Mouse (Mus musculus) bone marrow macrophage, adult 2 months (primary cell): Measurements from ENCODE around the gene Tll1. TPM values are rescaled to one million over a fixed set of nuclear protein-coding genes. Genes with fewer than 3 reads are reported as not detected.

Experiments used
- H3K27ac ChIP-seq: 2 replicates; pipeline ENCODE4 v1.5.1; 2012; ENCODE audit warnings: low read depth, low read length; ENCODE audit not compliant: insufficient read depth
- H3K4me1 ChIP-seq: 2 replicates; pipeline ENCODE4 v1.6.1; 2012; ENCODE audit warnings: low read length; ENCODE audit not compliant: control insufficient read depth, insufficient read depth
- H3K4me3 ChIP-seq: 2 replicates; pipeline ENCODE4 v1.5.1; 2012; ENCODE audit warnings: mild to moderate bottlenecking, low read length, moderate library complexity; ENCODE audit not compliant: insufficient read depth
- CTCF ChIP-seq: IDR thresholded peaks from 2 replicates; pipeline ENCODE4 v1.5.1; 2012; ENCODE audit warnings: low read depth, mild to moderate bottlenecking, low read length, moderate library complexity
- POLR2A ChIP-seq: IDR thresholded peaks from 2 replicates; pipeline ENCODE4 v1.6.1; 2012; ENCODE audit warnings: mild to moderate bottlenecking, low read depth, low read length, borderline replicate concordance
- polyA plus RNA-seq: library from polyadenylated mRNA; stranded (reverse); fragments of >200 nt; gene quantifications from 2 replicates; pipeline ENCODE4 v1.2.4, GENCODE M21; 2012; ENCODE audit not compliant: missing spikeins, insufficient read depth, insufficient read length

Gene Tll1
- polyA plus RNA-seq, 1 experiment, result not detected

DNA sequence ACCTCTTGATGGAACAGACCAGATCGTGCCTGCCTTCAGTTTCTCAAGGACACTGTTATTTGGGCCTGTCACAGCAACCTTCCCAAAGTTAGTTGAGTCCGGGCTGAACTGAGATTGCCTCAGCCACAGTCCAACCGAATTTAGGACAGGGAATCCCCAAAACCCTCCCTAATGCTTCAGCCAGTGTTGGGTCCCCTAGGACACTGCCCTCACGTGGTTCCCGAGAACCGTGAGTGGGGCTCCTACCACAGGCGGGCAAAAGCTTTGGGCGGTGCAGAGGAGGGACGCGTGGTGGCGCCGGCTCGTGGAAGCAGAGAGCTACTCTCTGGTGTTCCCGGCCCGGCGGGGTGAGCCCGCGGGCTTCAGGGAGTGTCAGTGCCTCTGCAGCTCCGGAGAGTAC is 1.9 kb downstream of the Tll1 start:
- no peak overlapping the region for H3K4me3 ChIP-seq
- TF ChIP-seq POLR2A (no peak), CTCF (no peak)
- no peak overlapping the region for H3K27ac ChIP-seq
- H3K4me1 ChIP-seq, result no peaks in the 10 kb centered on the region; the same call in 1 of the 2 replicates

DNA sequence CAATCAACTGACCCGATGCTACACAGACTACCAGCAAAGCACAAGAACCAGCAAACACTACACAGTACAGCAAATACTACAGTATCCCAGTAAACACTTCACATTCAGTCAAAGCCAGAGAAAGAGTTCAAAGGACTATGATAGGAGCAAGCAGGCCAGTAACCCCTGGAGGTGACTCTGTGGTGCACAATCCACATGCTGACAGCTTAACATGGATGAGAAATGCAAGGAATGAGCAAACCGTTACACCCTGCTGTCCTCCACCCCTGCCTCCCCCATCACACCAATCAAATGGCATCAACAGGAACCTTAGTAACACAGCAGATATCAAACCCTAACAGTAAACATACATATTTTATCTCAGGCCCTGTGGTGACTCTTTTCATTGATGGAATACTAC is 7.7 kb downstream of the Tll1 start:
- no peak overlapping the region for H3K27ac ChIP-seq
- TF ChIP-seq CTCF, result no peak
- TF ChIP-seq POLR2A, result no peak
- H3K4me3 ChIP-seq, result no peak overlapping the region
- H3K4me1 ChIP-seq, result no peaks in the 10 kb centered on the region

DNA sequence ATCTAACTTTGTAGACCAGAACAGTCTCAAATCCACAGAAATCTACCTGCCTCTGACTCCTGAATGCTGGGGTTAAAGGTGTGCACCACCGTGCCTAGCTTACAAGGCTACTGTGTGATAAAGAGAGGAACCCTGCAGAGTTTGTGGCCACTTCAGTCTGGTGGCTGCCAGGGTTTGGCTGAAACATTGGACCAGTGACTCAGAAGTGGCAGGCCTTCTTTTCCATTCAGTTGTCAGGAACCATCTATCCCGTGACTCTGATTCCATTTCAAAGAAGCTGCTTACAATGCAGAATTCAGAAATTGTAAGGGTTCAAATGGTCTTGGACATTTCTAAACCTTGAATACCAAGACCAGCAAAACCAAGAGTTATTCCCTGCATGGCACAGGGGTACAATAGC is 12.7 kb downstream of the Tll1 start:
- no peaks in the 10 kb centered on the region for H3K4me1 ChIP-seq
- TF ChIP-seq POLR2A, result no peak
- no peak for TF ChIP-seq CTCF
- no peak overlapping the region for H3K4me3 ChIP-seq
- no peak overlapping the region for H3K27ac ChIP-seq

DNA sequence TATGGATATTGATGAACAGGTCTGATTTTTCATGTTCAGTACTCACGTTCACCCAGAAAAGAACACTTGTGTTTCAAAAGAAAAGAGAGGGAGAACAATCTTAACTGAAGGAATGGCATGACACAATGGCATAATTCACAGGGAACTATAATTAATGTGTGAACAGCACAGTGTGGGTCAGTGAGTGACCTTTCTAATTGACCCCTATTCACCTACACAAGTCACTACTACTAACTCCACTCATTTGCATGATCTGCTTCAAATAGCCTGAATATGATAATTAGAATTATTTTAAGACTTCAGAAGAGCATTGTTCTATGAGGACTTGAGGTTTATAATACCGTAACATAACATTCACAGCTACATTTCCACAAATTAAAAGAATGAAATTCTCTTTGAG is 18.2 kb downstream of the Tll1 start:
- Histone ChIP-seq H3K27ac (no peak overlapping the region), H3K4me1 (no peaks in the 10 kb centered on the region), H3K4me3 (no peak overlapping the region)
- TF ChIP-seq POLR2A (no peak), CTCF (no peak)

DNA sequence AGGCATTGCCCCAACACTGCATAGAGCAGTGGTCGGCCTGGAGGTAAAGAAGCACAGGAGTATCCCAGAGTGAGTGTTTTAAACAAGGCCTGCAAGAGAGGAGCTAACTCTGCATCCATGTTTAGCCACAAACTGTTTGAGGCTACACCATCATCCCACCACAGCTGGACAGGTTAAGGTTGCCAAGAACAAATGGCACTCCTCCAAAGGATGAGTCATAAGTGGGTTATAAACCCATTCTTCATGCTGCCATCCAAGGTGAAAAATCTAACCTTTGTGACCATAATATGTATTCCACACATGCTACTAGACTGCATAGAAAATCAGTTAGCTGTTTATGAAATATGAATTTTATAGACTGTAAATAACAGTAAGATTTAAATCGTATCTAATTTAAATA is 29.1 kb downstream of the Tll1 start:
- Histone ChIP-seq H3K4me3 (no peak overlapping the region), H3K27ac (no peak overlapping the region), H3K4me1 (no peaks in the 10 kb centered on the region)
- no peak for TF ChIP-seq POLR2A
- TF ChIP-seq CTCF, result no peak

DNA sequence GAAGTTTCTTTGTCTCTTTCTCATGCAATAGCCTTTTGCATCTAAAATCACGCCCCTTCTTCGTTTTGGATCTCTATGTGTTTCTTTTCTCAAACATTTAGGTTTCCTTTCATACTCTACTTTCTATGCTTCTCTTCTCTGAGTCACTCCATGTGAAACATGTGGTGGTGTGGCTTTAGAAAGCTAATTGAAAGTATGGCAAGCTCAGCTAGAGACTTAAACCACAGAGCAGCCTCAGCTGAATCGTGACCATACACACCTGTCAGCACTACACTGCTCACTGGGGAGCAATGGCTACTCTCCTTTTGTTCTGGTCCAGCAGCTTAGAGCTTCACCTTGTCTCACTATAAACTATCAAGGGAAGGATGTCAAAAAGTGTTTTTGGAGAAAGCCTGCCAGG is 31.2 kb downstream of the Tll1 start:
- Histone ChIP-seq H3K4me3 (no peak overlapping the region), H3K27ac (no peak overlapping the region), H3K4me1 (no peaks in the 10 kb centered on the region)
- TF ChIP-seq CTCF, result no peak
- no peak for TF ChIP-seq POLR2A

DNA sequence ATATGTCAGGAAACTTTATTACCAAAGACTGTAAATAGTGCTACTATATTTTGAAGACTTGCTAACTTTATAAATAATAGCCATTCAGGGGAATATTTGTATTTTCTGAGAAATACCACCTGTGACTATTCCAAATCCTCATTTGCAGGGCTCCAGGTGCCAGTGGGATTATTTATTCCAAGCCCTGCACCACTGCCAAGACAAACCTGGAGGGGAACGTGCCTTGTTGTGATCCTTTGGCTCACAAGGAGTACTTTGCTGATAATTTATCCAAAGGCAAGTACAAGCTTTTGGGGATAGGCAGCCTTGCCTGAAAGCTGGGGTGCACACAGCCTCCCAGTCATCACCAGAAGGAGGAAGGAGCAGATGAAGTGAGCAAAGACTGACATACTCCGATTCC is 32.3 kb downstream of the Tll1 start:
- Histone ChIP-seq H3K4me3 (no peak overlapping the region), H3K27ac (no peak overlapping the region), H3K4me1 (no peaks in the 10 kb centered on the region)
- TF ChIP-seq CTCF (no peak), POLR2A (no peak)

DNA sequence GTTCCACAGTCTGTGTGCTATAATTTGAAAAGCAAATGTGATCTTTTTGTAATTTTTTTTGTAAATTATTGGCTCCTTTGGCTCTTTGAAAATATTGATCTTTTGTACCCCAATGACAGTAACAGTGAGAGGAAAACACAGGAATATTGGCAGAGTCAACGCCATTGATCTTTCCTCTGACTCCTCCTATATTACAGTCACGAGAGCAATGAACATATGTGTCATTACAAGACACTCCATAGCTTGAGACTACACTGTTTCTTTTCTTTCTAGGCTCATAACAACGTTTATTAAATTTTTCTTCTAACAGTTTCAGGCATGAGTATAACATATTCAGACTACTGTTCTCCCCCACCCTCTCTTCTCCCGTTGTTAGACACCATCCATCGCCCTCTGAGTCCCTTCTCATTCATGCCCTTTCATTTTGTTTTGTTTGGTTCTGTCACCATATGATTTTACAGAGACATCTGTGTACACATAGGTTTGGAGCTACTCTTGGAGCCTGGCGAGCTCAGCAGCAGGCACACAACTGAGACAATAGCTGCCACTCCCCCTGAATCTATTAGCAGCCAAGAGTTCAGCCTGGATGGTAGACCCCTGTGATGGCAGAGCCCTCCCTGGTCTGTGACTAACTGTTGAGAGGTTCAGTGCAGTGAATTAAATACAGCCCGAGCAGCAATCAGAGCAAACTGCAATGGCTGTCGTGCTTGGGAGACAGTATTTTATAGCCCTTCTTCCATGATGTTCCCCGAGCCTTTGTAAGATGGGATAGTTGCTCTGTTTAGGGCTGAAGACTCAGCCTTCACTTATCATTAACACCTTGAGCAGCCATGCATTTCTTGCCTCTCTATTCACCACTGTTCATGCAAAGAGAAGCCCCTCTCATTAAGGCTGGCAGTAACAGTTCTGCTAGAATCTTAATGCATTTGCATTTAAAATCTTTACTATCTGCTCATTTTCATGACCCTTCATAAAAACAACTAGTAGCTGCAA is 52.9 kb downstream of the Tll1 start:
- no peaks in the 10 kb centered on the region for H3K4me1 ChIP-seq
- TF ChIP-seq CTCF (no peak), POLR2A (no peak)
- H3K4me3 ChIP-seq, result no peak overlapping the region
- no peak overlapping the region for H3K27ac ChIP-seq

DNA sequence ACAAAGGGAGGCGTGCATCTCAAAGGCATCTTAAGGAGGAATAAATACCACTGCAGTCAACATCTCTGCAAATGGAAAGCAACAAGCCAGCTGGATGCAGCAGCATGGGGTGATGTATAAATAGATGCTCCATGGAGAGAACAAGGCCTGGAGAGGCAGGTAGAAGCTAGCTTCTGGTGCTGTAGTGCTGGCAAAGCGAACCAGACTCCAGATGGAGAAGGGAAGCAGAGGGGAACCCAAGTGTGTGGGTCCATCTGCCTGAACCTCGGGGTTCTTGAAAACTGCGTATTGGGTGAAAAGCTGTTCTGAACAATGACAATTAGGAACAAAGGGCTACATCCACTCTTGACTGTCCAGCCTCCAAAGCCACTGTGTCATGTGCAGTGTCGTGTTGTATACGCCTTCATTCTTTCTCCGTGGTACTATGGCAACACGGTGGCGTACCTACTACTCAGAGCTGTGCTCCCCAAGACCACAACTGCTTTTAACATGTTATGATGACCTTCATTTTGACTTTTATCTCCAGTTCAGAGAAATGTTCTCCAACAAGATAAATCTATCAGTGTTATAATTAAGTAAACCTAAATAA is 53.8 kb downstream of the Tll1 start:
- H3K27ac ChIP-seq, result no peak overlapping the region
- H3K4me1 ChIP-seq, result no peaks in the 10 kb centered on the region
- no peak overlapping the region for H3K4me3 ChIP-seq
- TF ChIP-seq POLR2A (no peak), CTCF (no peak)

DNA sequence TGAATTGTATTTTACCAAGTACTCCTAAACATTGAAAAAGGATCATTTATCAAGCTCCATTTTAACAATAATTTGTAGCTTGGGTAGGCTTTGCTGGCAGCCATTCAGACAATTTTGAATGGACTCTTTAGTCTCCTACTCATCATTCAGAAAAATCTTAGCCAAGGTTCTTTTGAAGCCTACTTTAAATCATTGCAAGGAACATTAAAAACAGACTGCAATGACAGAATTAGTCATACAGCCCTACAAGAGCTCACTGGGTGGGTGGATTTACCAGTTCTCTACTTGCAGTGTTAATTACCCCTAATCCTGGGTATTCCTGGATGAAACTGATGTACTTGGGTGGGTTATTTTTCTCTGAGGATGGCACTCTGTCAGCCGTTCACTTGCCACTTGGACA is 69.5 kb downstream of the Tll1 start:
- Histone ChIP-seq H3K4me1 (no peaks in the 10 kb centered on the region), H3K4me3 (no peak overlapping the region), H3K27ac (no peak overlapping the region)
- TF ChIP-seq CTCF, result no peak
- TF ChIP-seq POLR2A, result no peak
